Mouse (Mus musculus) lung, postnatal 0 days (tissue): ENCODE results near the gene Babam1. TPM values are rescaled to one million over a fixed set of nuclear protein-coding genes. Genes with fewer than 3 reads are reported as not detected.

Source experiments
- ATAC-seq: fragments of 200-750 bp; cut with Nextera tagmentation; 2 replicates; pipeline ENCODE4 v1.8.0; 2017; ENCODE audit warnings: moderate library complexity
- DNase-seq: peaks from one replicate; pipeline ENCODE4 v3.0.0-alpha.2; 2016; ENCODE audit warnings: low spot score
- H3K27ac ChIP-seq: fragments of 300-500 bp; sonication (generic); 2 replicates; pipeline ENCODE4 v1.5.1; 2014; ENCODE audit warnings: antibody characterized with exemption, mild to moderate bottlenecking, low read length, mixed read lengths
- H3K27me3 ChIP-seq: fragments of 300-500 bp; sonication (generic); replicated peaks from 2 replicates; pipeline ENCODE4 v1.6.1; 2014; ENCODE audit warnings: low read length, mixed read lengths; ENCODE audit not compliant: insufficient read depth
- H3K36me3 ChIP-seq: fragments of 300-500 bp; sonication (generic); 2 replicates; pipeline ENCODE4 v1.6.1; 2014; ENCODE audit warnings: low read length, mixed read lengths; ENCODE audit not compliant: insufficient read depth
- H3K4me1 ChIP-seq: fragments of 300-500 bp; sonication (generic); 2 replicates; pipeline ENCODE4 v1.6.1; 2014; ENCODE audit warnings: antibody characterized with exemption, low read depth, low read length, mixed read lengths; ENCODE audit not compliant: insufficient read depth
- H3K4me2 ChIP-seq: fragments of 300-500 bp; sonication (generic); replicated peaks from 2 replicates; pipeline ENCODE4 v1.6.1; 2014; ENCODE audit warnings: low read depth, mild to moderate bottlenecking, low read length, moderate library complexity, mixed read lengths
- H3K4me3 ChIP-seq: fragments of 300-500 bp; sonication (generic); 2 replicates; pipeline ENCODE4 v1.5.1; 2014; ENCODE audit warnings: low read depth, low read length
- H3K9ac ChIP-seq: fragments of 300-500 bp; sonication (generic); replicated peaks from 2 replicates; pipeline ENCODE4 v1.6.1; 2014; ENCODE audit warnings: low read depth, mild to moderate bottlenecking
- H3K9me3 ChIP-seq: fragments of 300-500 bp; sonication (generic); 2 replicates; pipeline ENCODE4 v1.6.1; 2016; ENCODE audit warnings: low read length, mixed read lengths
- CTCF ChIP-seq: IDR thresholded peaks from 2 replicates; pipeline ENCODE4 v1.5.1; 2016; ENCODE audit warnings: antibody characterized with exemption, mild to moderate bottlenecking
- EP300 ChIP-seq: IDR thresholded peaks from 2 replicates; pipeline ENCODE4 v1.6.1; 2016; ENCODE audit warnings: antibody characterized with exemption, mild to moderate bottlenecking, control low read depth
- WGBS: fragments of 180-500 bp; shearing (Covaris S2); extraction: QIAGEN DNeasy Blood & Tissue Kit; methylation state at CpG from one replicate; pipeline ENCODE4 v1.1.7; 2014; 5-methylcytosine and 5-hydroxymethylcytosine counted together
- polyA plus RNA-seq: library from polyadenylated mRNA; unstranded; fragments of >200 nt; fragmentation: Nextera tagmentation; extraction: Ambion mirVana; gene quantifications from 2 replicates; pipeline ENCODE4 v1.2.1, GENCODE M21; 2015

Babam1 gene
- polyA plus RNA-seq, 1 experiment from 2014 or later, result 60.8 TPM

GRCm38 (mm10) chr8:71368366-71368765 lies 28.3 kb upstream of the Babam1 start:
- ATAC-seq, result no peak

DNA sequence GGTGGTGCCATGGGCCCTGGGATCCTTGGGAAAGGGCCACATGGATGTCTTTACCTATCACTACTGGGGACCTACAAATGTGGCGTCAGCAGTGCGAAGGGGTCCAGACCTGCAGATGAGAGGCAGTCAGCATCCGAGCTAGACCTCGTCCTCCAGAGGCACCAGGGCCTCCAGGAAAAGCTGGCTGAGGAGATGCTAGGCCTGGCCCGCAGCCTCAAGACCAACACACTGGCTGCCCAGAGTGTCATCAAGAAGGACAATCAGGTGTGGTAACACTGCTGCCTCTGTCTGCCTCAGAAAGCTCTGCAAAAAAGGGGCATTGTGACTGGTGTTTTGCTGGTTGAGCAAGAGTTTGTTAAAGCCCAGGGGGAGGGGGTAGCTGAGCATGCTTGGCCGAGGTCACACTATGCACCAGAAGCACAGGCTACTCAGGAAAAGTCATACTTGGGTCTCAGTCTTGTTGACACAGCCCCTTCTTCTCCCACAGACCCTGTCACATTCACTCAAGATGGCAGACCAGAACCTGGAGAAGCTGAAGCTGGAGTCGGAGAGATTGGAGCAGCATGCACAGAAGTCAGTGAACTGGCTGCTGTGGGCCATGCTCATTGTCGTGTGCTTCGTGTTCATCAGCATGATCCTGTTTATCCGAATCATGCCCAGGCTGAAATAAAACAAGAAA lies 27.5 kb upstream of the Babam1 start:
- Histone ChIP-seq H3K27ac (no peak overlapping the region), H3K4me2 (no peak overlapping the region), H3K9ac (no peak overlapping the region), H3K9me3 (no peaks in the 10 kb centered on the region), H3K27me3 (no peaks in the 10 kb centered on the region), H3K4me1 (peaks cover 5% of the 10 kb centered on the region), H3K36me3 (0 out of 2 replicates have a peak, but pooled peaks cover 19% of the 10 kb centered on the region), H3K4me3 (no peak overlapping the region)
- ATAC-seq (no peak), DNase-seq (no peak)
- TF ChIP-seq EP300 (no peak), CTCF (no peak)
- WGBS, result 94% methylated on average over 10 of the region's 10 CpGs

More at GRCm38 (mm10) chr8:71368366-71368765, 28.3 kb upstream of the Babam1 start:
- peaks cover 5% of the 10 kb centered on the region for H3K4me1 ChIP-seq
- TF ChIP-seq EP300 (no peak), CTCF (no peak)
- H3K27me3 ChIP-seq, result no peaks in the 10 kb centered on the region
- no peak overlapping the region for H3K4me2 ChIP-seq
- no peak overlapping the region for H3K9ac ChIP-seq
- H3K27ac ChIP-seq, result 0 out of 2 replicates have a peak overlapping the region, but pooled peaks have one; percentile 91
- DNase-seq, result no peak
- H3K4me3 ChIP-seq, result no peak overlapping the region
- H3K9me3 ChIP-seq, result no peaks in the 10 kb centered on the region
- H3K36me3 ChIP-seq, result 0 out of 2 replicates have a peak, but pooled peaks cover 13% of the 10 kb centered on the region

GRCm38 (mm10) chr8:71370711-71371235 lies 25.9 kb upstream of the Babam1 start:
- Histone ChIP-seq H3K4me1 (peaks cover 5% of the 10 kb centered on the region), H3K27ac (peak overlapping the region; percentile 92), H3K4me3 (peak overlapping the region; percentile 74), H3K36me3 (peaks cover 25% of the 10 kb centered on the region; the same call in 1 of the 2 replicates), H3K27me3 (no peaks in the 10 kb centered on the region), H3K4me2 (peak overlapping the region; percentile 47), H3K9me3 (no peaks in the 10 kb centered on the region), H3K9ac (peak overlapping the region; percentile 58; the same call in 1 of the 2 replicates)
- ATAC-seq (no peak), DNase-seq (no peak)
- TF ChIP-seq CTCF (no peak), EP300 (no peak)
- 18% methylated on average over 5 of the region's 5 CpGs for WGBS

DNA sequence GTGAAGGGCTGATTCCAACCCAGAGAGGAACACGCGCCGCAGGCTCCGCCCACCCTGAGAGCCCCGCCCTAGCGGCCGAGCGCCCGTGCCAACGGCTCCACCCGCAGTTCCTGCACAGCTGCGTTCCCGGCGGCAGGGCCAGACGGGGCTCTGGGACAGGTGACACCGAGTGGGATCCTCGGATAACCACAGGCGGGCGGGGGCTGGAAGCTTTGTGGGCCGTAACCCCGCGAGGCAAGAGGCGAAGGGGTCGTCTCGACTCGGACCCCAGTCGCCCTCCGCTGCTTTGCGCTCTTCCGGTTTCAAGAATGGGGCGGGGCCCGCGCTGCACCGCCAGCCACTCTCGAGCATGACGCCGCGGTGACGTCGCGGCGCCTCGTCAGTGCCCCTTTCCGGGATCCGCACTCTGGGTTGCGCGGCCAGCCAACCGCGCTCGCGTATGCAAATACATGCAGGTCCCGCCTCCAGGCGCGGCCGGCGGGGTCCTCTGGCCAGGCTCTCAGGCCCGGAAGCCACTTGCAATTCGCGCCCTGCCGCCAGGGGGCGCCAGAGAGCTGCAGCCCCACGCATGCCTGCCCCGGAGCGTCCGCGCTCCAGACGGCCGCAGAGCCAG lies 25.3 kb upstream of the Babam1 start, which contains the start of gene Ocel1:
TSS of gene Ocel1 (plus strand) at position 63 of the 613 bp plus-strand sequence.
- Histone ChIP-seq H3K9me3 (no peaks in the 10 kb centered on the region), H3K27me3 (no peaks in the 10 kb centered on the region), H3K9ac (peak within 1 kb of the TSS; percentile 58), H3K4me3 (peak within 1 kb of the TSS; percentile 74), H3K36me3 (peaks cover 25% of the 10 kb centered on the region; the same call in 1 of the 2 replicates), H3K4me1 (peaks cover 11% of the 10 kb centered on the region), H3K4me2 (peak within 1 kb of the TSS; percentile 47), H3K27ac (peak within 1 kb of the TSS; percentile 92)
- TF ChIP-seq CTCF, result peak; percentile 98
- no peak for TF ChIP-seq EP300
- under 1% methylated on average over 64 of the region's 68 CpGs for WGBS
- ATAC-seq, result peak; percentile 90
- peak; percentile 99 for DNase-seq

- H3K9ac ChIP-seq, result no peak overlapping the region
- H3K9me3 ChIP-seq, result no peaks in the 10 kb centered on the region
- DNase-seq (no peak), ATAC-seq (no peak)
- no peak overlapping the region for H3K4me2 ChIP-seq
- WGBS, result 80% methylated on average over 12 of the region's 12 CpGs
- no peaks in the 10 kb centered on the region for H3K27me3 ChIP-seq
- TF ChIP-seq CTCF (no peak), EP300 (no peak)
- H3K4me3 ChIP-seq, result no peak overlapping the region
- H3K36me3 ChIP-seq, result peaks cover 25% of the 10 kb centered on the region; the same call in 1 of the 2 replicates
- H3K4me1 ChIP-seq, result peaks cover 15% of the 10 kb centered on the region
- H3K27ac ChIP-seq, result no peak overlapping the region
These were observed 24.2 kb upstream of the Babam1 start for GRCm38 (mm10) chr8:71372427-71372826.

DNA sequence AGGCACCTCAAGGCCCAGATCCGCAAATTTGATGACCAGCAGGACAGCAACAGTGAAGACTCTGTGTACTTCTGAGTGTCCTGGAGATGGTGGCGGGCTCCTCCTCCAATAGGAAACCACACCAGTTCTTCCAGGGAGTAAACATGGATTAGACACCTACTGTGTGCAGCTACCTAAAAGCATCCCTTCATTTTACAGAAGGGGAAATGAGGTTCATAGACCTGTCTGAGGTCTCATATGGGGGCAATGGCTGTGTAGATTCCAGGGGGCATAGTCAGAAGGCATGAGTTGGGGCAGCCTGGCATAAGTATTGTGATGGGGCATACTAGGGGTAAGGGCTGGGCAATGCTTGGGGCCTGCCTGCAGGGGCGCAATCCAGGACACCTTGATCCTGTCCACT lies 23.7 kb upstream of the Babam1 start:
- no peak overlapping the region for H3K4me3 ChIP-seq
- ATAC-seq, result no peak

More for the DNA sequence above, 23.7 kb upstream of the Babam1 start:
- TF ChIP-seq EP300, result no peak
- no peak; the same call in 1 of the 2 replicates for TF ChIP-seq CTCF
- DNase-seq, result no peak
- H3K27me3 ChIP-seq, result no peaks in the 10 kb centered on the region
- no peak overlapping the region for H3K4me2 ChIP-seq
- 78% methylated on average over 3 of the region's 3 CpGs for WGBS
- H3K27ac ChIP-seq, result no peak overlapping the region
- H3K9ac ChIP-seq, result no peak overlapping the region
- no peaks in the 10 kb centered on the region for H3K9me3 ChIP-seq
- H3K4me1 ChIP-seq, result 0 out of 2 replicates have a peak, but pooled peaks cover 10% of the 10 kb centered on the region
- peaks cover 25% of the 10 kb centered on the region; the same call in 1 of the 2 replicates for H3K36me3 ChIP-seq
